Mouse (Mus musculus) liver, adult 2 months (tissue): ENCODE measurements around the gene Bik.

Source experiments
- CTCF ChIP-seq: fragments of 200-500 bp; IDR thresholded peaks from 2 replicates; pipeline ENCODE4 v1.5.1; 2011; ENCODE audit warnings: low read depth, low read length, control low read depth
- POLR2A ChIP-seq: fragments of 200-500 bp; IDR thresholded peaks from 2 replicates; pipeline ENCODE4 v1.6.1; 2011; ENCODE audit warnings: low read length, control low read depth; ENCODE audit not compliant: insufficient read depth; ENCODE audit errors: extremely low read depth

- no peak for TF ChIP-seq POLR2A
- TF ChIP-seq CTCF, result no peak
Measured at GRCm38 (mm10) chr15:83524333-83524729, 2.3 kb upstream of the Bik start.
